Mouse (Mus musculus): Measurements from ENCODE around the gene Man2b2. TPM values are rescaled to one million over a fixed set of nuclear protein-coding genes. Genes with fewer than 3 reads are reported as not detected.
A peak's percentile ranks its signal among the peaks of the same experiment; 100 is the strongest.
"Not testable (repeated sequence)": the region's sequence is repeated elsewhere in the genome, so short reads cannot be mapped to it uniquely, and the experiment has no call there.

Man2b2 gene
- polyA plus RNA-seq, 1 experiment from 2014 or later, result 17.9 TPM

GRCm38 (mm10) chr5:36822907-36823306 is 7.5 kb downstream of the Man2b2 start:
- H3K36me3 ChIP-seq, result no peaks in the 10 kb centered on the region
- no peaks in the 10 kb centered on the region for H3K27me3 ChIP-seq (replicated peaks)
- WGBS, result 88% methylated on average over 4 of the region's 4 CpGs
- H3K9ac ChIP-seq, result no peak overlapping the region
- no peaks in the 10 kb centered on the region for H3K9me3 ChIP-seq
- H3K4me1 ChIP-seq, result no peaks in the 10 kb centered on the region
- H3K4me2 ChIP-seq, result no peak overlapping the region
- ATAC-seq (ENCODE audit: insufficient read depth, low FRiP score, low read depth), result no peak
- H3K4me3 ChIP-seq (replicated peaks), result no peak overlapping the region
- H3K27ac ChIP-seq, result no peak overlapping the region

GRCm38 (mm10) chr5:36820142-36820541 is 10.3 kb downstream of the Man2b2 start:
- WGBS, result 44% methylated on average over 6 of the region's 6 CpGs
- Histone ChIP-seq H3K4me2 (no peak overlapping the region), H3K4me1 (no peaks in the 10 kb centered on the region), H3K9ac (no peak overlapping the region), H3K27ac (no peak overlapping the region), H3K27me3 (replicated peaks) (no peaks in the 10 kb centered on the region), H3K36me3 (no peaks in the 10 kb centered on the region), H3K4me3 (replicated peaks) (no peak overlapping the region), H3K9me3 (no peaks in the 10 kb centered on the region)
- ATAC-seq (ENCODE audit: insufficient read depth, low FRiP score, low read depth), result no peak

- H3K9me3 ChIP-seq, result no peaks in the 10 kb centered on the region
- no peak overlapping the region for H3K4me3 ChIP-seq (replicated peaks)
- H3K4me1 ChIP-seq, result no peaks in the 10 kb centered on the region
- no peak overlapping the region for H3K4me2 ChIP-seq
- 87% methylated on average over 5 of the region's 5 CpGs for WGBS
- ATAC-seq (ENCODE audit: insufficient read depth, low FRiP score, low read depth), result no peak
- no peaks in the 10 kb centered on the region for H3K27me3 ChIP-seq (replicated peaks)
- no peak overlapping the region for H3K9ac ChIP-seq
- no peak overlapping the region for H3K27ac ChIP-seq
- H3K36me3 ChIP-seq, result no peaks in the 10 kb centered on the region
These were observed 10.7 kb downstream of the Man2b2 start for GRCm38 (mm10) chr5:36819742-36820141.

GRCm38 (mm10) chr5:36817738-36818137 is 12.7 kb downstream of the Man2b2 start:
- no peaks in the 10 kb centered on the region for H3K36me3 ChIP-seq
- H3K27me3 ChIP-seq (replicated peaks), result no peaks in the 10 kb centered on the region
- H3K4me3 ChIP-seq (replicated peaks), result no peak overlapping the region
- no peaks in the 10 kb centered on the region for H3K4me1 ChIP-seq
- H3K27ac ChIP-seq, result no peak overlapping the region
- no peak for ATAC-seq (ENCODE audit: insufficient read depth, low FRiP score, low read depth)
- WGBS, result 63% methylated on average over 3 of the region's 3 CpGs
- no peak overlapping the region for H3K9ac ChIP-seq
- H3K9me3 ChIP-seq, result no peaks in the 10 kb centered on the region
- no peak overlapping the region for H3K4me2 ChIP-seq

DNA sequence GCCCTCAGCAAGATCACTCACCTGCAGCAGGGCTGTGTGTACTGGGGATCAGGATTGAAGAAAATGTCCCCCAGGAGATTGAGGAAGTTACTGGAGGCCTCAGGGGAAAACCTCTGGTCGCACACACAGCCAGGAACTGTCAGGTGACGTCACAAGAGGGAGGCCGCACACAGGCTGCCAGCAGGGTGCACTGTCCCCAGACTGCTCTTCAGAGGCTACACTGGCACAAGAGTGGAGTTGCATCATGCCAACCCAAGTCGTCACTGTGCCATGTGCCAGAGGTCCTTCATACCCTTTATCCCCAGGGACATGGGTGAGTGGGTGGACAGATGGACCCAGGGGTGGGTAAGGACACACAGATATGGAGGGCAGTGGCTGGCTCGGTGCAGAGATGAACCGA is 15.9 kb downstream of the Man2b2 start:
- Histone ChIP-seq H3K4me2 (no peak overlapping the region), H3K9ac (no peak overlapping the region), H3K36me3 (no peaks in the 10 kb centered on the region), H3K9me3 (no peaks in the 10 kb centered on the region), H3K27ac (no peak overlapping the region), H3K4me3 (replicated peaks) (no peak overlapping the region), H3K4me1 (no peaks in the 10 kb centered on the region), H3K27me3 (replicated peaks) (no peaks in the 10 kb centered on the region)
- no peak for ATAC-seq (ENCODE audit: insufficient read depth, low FRiP score, low read depth)
- WGBS, result 78% methylated on average over 6 of the region's 6 CpGs

GRCm38 (mm10) chr5:36811413-36811812 is 19.0 kb downstream of the Man2b2 start:
- Histone ChIP-seq H3K4me3 (replicated peaks) (no peak overlapping the region), H3K4me2 (no peak overlapping the region), H3K4me1 (no peaks in the 10 kb centered on the region), H3K36me3 (no peaks in the 10 kb centered on the region), H3K9ac (no peak overlapping the region), H3K9me3 (no peaks in the 10 kb centered on the region), H3K27me3 (replicated peaks) (no peaks in the 10 kb centered on the region), H3K27ac (no peak overlapping the region)
- 30% methylated on average over 3 of the region's 3 CpGs for WGBS
- no peak for ATAC-seq (ENCODE audit: insufficient read depth, low FRiP score, low read depth)

DNA sequence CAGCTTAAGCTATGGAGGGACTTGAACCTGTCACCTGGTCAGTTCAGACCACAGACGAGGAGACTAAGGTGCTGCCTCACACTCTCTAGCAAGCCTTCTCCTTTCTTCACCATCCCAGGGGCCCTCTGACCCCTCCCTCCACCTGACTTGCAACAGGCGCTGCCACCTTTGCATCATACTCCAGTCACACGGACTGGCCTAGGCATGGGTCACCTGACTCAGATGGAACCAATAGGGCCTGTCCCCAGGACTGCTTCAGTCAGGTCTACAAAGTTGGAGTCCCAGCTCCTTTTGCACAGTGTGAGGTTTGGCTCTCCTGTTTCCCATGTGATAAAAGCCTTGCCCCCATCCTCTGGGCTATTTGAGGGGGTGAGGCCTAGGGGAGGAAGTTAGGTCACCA is 19.8 kb downstream of the Man2b2 start:
- H3K4me1 ChIP-seq, result no peaks in the 10 kb centered on the region
- no peak overlapping the region for H3K4me3 ChIP-seq (replicated peaks)
- no peaks in the 10 kb centered on the region for H3K36me3 ChIP-seq
- no peak overlapping the region for H3K4me2 ChIP-seq
- H3K27me3 ChIP-seq (replicated peaks), result no peaks in the 10 kb centered on the region
- ATAC-seq (ENCODE audit: insufficient read depth, low FRiP score, low read depth), result no peak
- H3K9ac ChIP-seq, result no peak overlapping the region
- H3K9me3 ChIP-seq, result no peaks in the 10 kb centered on the region
- 78% methylated on average over 3 of the region's 3 CpGs for WGBS
- no peak overlapping the region for H3K27ac ChIP-seq

- H3K9ac ChIP-seq, result no peak overlapping the region
- no peak overlapping the region for H3K4me3 ChIP-seq (replicated peaks)
- H3K9me3 ChIP-seq, result no peaks in the 10 kb centered on the region
- no peak overlapping the region for H3K4me2 ChIP-seq
- no peaks in the 10 kb centered on the region for H3K27me3 ChIP-seq (replicated peaks)
- 84% methylated on average over 7 of the region's 7 CpGs for WGBS
- no peak overlapping the region for H3K27ac ChIP-seq
- no peaks in the 10 kb centered on the region for H3K36me3 ChIP-seq
- ATAC-seq (ENCODE audit: insufficient read depth, low FRiP score, low read depth), result no peak
- H3K4me1 ChIP-seq, result no peaks in the 10 kb centered on the region
These were observed 21.3 kb downstream of the Man2b2 start for GRCm38 (mm10) chr5:36809123-36809522.

GRCm38 (mm10) chr5:36807106-36807505 is 23.3 kb downstream of the Man2b2 start:
- Histone ChIP-seq H3K36me3 (no peaks in the 10 kb centered on the region), H3K4me2 (no peak overlapping the region), H3K9ac (no peak overlapping the region), H3K27me3 (replicated peaks) (no peaks in the 10 kb centered on the region), H3K4me3 (replicated peaks) (no peak overlapping the region), H3K9me3 (no peaks in the 10 kb centered on the region), H3K4me1 (no peaks in the 10 kb centered on the region), H3K27ac (no peak overlapping the region)
- 24% methylated on average over 5 of the region's 5 CpGs for WGBS
- no peak for ATAC-seq (ENCODE audit: insufficient read depth, low FRiP score, low read depth)

DNA sequence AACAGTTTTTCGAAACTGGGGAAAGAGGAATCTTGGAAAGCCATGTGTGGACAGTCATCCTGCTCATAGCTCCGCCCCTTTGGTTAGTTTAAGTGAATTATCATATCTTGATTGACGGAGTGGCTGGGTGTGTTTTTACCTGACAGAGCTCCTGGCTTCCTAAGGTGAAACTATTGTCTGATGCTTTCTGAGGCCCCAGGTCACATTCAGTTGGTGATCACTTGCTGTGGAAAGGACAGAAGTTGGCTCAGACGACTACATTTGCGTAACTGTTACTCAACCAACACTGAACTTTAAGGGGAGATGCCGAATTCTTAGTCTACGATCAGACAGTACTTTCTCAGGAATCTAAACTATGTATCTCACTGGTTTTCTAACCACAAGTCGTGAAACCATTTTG is 33.2 kb downstream of the Man2b2 start:
- H3K9me3 ChIP-seq, result no peaks in the 10 kb centered on the region
- no peaks in the 10 kb centered on the region for H3K4me1 ChIP-seq
- H3K4me2 ChIP-seq, result peak overlapping the region; percentile 73
- peak overlapping the region; percentile 98; the same call in 1 of the 2 replicates for H3K27ac ChIP-seq
- H3K36me3 ChIP-seq, result peaks cover 10% of the 10 kb centered on the region
- H3K4me3 ChIP-seq (replicated peaks), result peak overlapping the region; percentile 68
- H3K9ac ChIP-seq, result no peak overlapping the region
- WGBS, result 52% methylated on average over 8 of the region's 8 CpGs
- no peak for ATAC-seq (ENCODE audit: insufficient read depth, low FRiP score, low read depth)
- H3K27me3 ChIP-seq (replicated peaks), result no peaks in the 10 kb centered on the region

- peak within 1 kb of the TSS; percentile 98 for H3K27ac ChIP-seq
- peak within 1 kb of the TSS; percentile 68 for H3K4me3 ChIP-seq (replicated peaks)
- H3K4me2 ChIP-seq, result peak within 1 kb of the TSS; percentile 73
- peaks cover 10% of the 10 kb centered on the region for H3K36me3 ChIP-seq
- peak; percentile 75 for ATAC-seq (ENCODE audit: insufficient read depth, low FRiP score, low read depth)
- H3K4me1 ChIP-seq; H3K9me3 ChIP-seq; H3K27me3 ChIP-seq (replicated peaks): not testable (repeated sequence)
- peak within 1 kb of the TSS; percentile 77 for H3K9ac ChIP-seq
- under 1% methylated on average over 89 of the region's 90 CpGs for WGBS
These were observed 34.0 kb downstream of the Man2b2 start, which contains the start of gene Mrfap1 for GRCm38 (mm10) chr5:36796296-36797014. Mrfap1 (minus strand) TSS chr5:36796772.

- peak; percentile 45 for ATAC-seq (ENCODE audit: insufficient read depth, low FRiP score, low read depth)
- Histone ChIP-seq H3K27ac (peak overlapping the region; percentile 98), H3K4me2 (peak overlapping the region; percentile 73), H3K9ac (peak overlapping the region; percentile 77), H3K36me3 (peaks cover 10% of the 10 kb centered on the region), H3K4me3 (replicated peaks) (peak overlapping the region; percentile 68)
- not testable (repeated sequence) for H3K9me3 ChIP-seq; H3K27me3 ChIP-seq (replicated peaks); H3K4me1 ChIP-seq
- WGBS, result 3% methylated on average over 37 of the region's 37 CpGs
These were observed 34.7 kb downstream of the Man2b2 start for GRCm38 (mm10) chr5:36795647-36796295.
